Mouse (Mus musculus) spleen, adult 2 months (tissue): ENCODE measurements around the gene Fam241a.

Experiments used
- CTCF ChIP-seq: fragments of 200-500 bp; IDR thresholded peaks from 2 replicates; pipeline ENCODE4 v1.5.1; 2011; ENCODE audit warnings: mild to moderate bottlenecking, inconsistent platforms; ENCODE audit not compliant: insufficient read depth, insufficient read length, insufficient replicate concordance; ENCODE audit errors: extremely low read depth
- POLR2A ChIP-seq: fragments of 200-500 bp; IDR thresholded peaks from 2 replicates; pipeline ENCODE4 v1.6.1; 2011; ENCODE audit warnings: low read depth, low read length, inconsistent platforms

DNA sequence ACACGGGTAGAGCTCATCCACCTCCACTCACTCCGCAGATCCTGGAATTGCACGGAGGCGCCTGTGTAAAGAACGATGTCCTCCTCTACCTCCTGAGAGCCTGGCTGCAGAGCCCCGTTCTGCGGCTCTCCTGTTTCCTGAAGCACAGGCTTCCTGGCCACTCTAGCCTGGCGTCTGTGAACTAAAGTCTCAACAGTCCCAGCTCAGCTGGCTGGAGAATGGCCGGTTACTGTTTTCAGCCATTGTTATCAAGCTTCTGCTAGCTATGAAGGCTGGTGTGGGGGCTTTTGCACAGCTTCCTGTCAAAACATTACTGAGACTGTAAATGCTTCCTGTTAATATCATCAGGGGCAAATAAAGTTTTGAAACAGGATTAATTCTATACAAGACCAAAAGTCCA, 24.5 kb downstream of the Fam241a start:
- no peak for TF ChIP-seq CTCF
- no peak for TF ChIP-seq POLR2A
